Mouse (Mus musculus) hindbrain, embryonic 16.5 days (tissue): ENCODE data around the gene Mapkap1. TPM values are rescaled to one million over a fixed set of nuclear protein-coding genes. Genes with fewer than 3 reads are reported as not detected.

Source experiments
- ATAC-seq: fragments of 200-750 bp; cut with Nextera tagmentation; 2 replicates; pipeline ENCODE4 v1.8.0; 2017; ENCODE audit warnings: moderate TSS enrichment, moderate library complexity
- H3K27ac ChIP-seq: fragments of 300-500 bp; sonication (generic); 2 replicates; pipeline ENCODE4 v1.5.1; 2014; ENCODE audit warnings: low read depth, mild to moderate bottlenecking, control low read depth, low read length, moderate library complexity
- H3K27me3 ChIP-seq: fragments of 300-500 bp; sonication (generic); replicated peaks from 2 replicates; pipeline ENCODE4 v1.6.1; 2014; ENCODE audit warnings: low read length; ENCODE audit not compliant: control insufficient read depth, insufficient read depth
- H3K36me3 ChIP-seq: fragments of 300-500 bp; sonication (generic); 2 replicates; pipeline ENCODE4 v1.6.1; 2014; ENCODE audit warnings: mild to moderate bottlenecking, low read length, moderate library complexity, mixed read lengths; ENCODE audit not compliant: control insufficient read depth, insufficient read depth
- H3K4me1 ChIP-seq: fragments of 300-500 bp; sonication (generic); 2 replicates; pipeline ENCODE4 v1.6.1; 2014; ENCODE audit warnings: low read depth, low read length; ENCODE audit not compliant: control insufficient read depth, insufficient read depth
- H3K4me2 ChIP-seq: fragments of 300-500 bp; sonication (generic); 2 replicates; pipeline ENCODE4 v1.6.1; 2014; ENCODE audit warnings: mild to moderate bottlenecking, low read length, control low read depth, moderate library complexity
- H3K4me3 ChIP-seq: fragments of 300-500 bp; sonication (generic); 2 replicates; pipeline ENCODE4 v1.5.1; 2014; ENCODE audit warnings: mild to moderate bottlenecking, low read length, control low read depth, moderate library complexity
- H3K9ac ChIP-seq: fragments of 300-500 bp; sonication (generic); 2 replicates; pipeline ENCODE4 v1.6.1; 2014; ENCODE audit warnings: low read depth, mild to moderate bottlenecking, control low read depth, low read length, moderate library complexity
- H3K9me3 ChIP-seq: fragments of 300-500 bp; sonication (generic); 2 replicates; pipeline ENCODE4 v1.6.1; 2014; ENCODE audit warnings: mild to moderate bottlenecking, low read length, moderate library complexity; ENCODE audit not compliant: control insufficient read depth
- WGBS: fragments of 180-500 bp; shearing (Covaris S2); extraction: QIAGEN DNeasy Blood & Tissue Kit; methylation state at CpG from one replicate; pipeline ENCODE4 v1.1.7; 2014; 5-methylcytosine and 5-hydroxymethylcytosine counted together
- polyA plus RNA-seq: library from polyadenylated mRNA; unstranded; fragments of >200 nt; fragmentation: Nextera tagmentation; extraction: Ambion mirVana; gene quantifications from 2 replicates; pipeline ENCODE4 v1.2.1, GENCODE M21; 2015

Gene Mapkap1
- polyA plus RNA-seq: 85.5 and 94.3 TPM in 2 replicates

DNA sequence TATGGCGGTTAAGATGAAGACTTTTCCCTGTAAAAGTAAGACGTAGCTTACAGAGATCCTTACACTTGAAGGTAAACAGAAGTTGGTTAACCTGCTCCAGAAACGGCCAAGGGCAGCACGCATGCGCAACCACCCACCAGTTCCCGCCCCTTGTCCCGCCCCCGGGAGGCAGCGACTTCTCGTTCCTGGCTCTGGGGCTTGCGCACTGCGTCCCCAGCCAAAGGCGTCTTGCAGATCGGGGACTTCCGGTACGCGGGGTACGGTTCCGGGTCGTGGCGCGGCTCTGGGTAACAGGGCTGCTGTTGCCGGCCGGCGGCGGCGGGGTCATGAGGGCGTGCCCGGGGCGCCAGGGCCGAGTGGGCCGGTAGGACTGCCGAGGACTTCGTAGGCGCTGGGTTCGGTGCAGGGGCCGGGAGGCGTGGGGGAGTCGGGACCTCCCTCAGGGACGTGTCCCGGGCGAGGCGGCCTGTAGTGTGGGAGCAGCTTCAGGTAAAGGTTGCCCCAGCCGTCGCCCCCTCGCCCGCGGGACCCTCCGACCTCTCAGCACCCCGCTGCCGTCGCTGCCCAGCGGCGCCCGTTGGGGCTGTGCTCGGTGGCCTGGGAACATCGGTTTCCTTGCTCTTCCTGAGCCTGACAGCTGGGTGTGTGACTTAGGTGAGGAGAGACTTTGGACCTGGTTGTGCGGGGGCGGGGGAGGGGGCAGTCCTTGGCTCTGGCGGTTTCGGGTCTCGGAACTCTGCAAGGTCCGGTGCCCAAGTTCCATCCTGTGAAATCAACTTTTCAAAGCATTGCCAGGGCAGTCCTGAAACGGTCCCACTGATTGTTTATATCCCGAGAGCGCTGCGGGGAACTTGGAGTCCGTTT is at the start of gene Mapkap1:
Gene Mapkap1, plus strand, starts transcription at position 171 of the 864 bp plus-strand sequence.
- peak; percentile 99 for ATAC-seq
- no peaks in the 10 kb centered on the region for H3K36me3 ChIP-seq
- H3K9ac ChIP-seq: peak within 1 kb of the TSS; percentile 90
- H3K27me3 ChIP-seq: no peaks in the 10 kb centered on the region
- H3K4me1 ChIP-seq: peaks cover 10% of the 10 kb centered on the region
- no peaks in the 10 kb centered on the region for H3K9me3 ChIP-seq
- under 1% methylated on average over 63 of the region's 68 CpGs for WGBS
- peak within 1 kb of the TSS; percentile 91 for H3K4me3 ChIP-seq
- peak within 1 kb of the TSS; percentile 83 for H3K4me2 ChIP-seq
- H3K27ac ChIP-seq: peak within 1 kb of the TSS; percentile 65

DNA sequence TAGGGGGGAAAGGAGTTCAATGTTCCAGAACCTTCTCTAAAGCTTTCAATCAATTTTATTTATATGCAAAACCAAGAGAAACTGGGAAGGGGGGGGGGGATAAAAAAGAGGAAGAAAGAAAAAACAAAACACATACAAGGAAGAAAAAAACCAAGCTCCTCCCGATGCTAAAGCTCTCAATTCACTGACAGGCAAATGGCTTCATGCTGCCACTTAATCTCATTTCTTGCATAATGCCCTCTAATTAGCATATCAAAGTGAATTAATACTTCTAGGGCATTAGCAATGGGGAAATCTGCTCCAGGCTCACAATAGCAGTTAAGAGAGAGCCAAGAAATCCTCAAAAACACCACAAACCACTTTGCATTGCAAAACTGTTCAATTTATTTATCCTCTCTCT is 42.9 kb upstream of the Mapkap1 start:
- no peaks in the 10 kb centered on the region for H3K36me3 ChIP-seq
- H3K27ac ChIP-seq: 0 out of 2 replicates have a peak overlapping the region, but pooled peaks have one; percentile 29
- H3K27me3 ChIP-seq: no peaks in the 10 kb centered on the region
- peak overlapping the region; percentile 38 for H3K4me2 ChIP-seq
- no peaks in the 10 kb centered on the region for H3K9me3 ChIP-seq
- WGBS: 0% methylated on average over 1 of the region's 1 CpGs
- H3K4me1 ChIP-seq: peaks cover 21% of the 10 kb centered on the region
- no peak overlapping the region for H3K4me3 ChIP-seq
- ATAC-seq: no peak
- H3K9ac ChIP-seq: no peak overlapping the region; the same call in 1 of the 2 replicates

DNA sequence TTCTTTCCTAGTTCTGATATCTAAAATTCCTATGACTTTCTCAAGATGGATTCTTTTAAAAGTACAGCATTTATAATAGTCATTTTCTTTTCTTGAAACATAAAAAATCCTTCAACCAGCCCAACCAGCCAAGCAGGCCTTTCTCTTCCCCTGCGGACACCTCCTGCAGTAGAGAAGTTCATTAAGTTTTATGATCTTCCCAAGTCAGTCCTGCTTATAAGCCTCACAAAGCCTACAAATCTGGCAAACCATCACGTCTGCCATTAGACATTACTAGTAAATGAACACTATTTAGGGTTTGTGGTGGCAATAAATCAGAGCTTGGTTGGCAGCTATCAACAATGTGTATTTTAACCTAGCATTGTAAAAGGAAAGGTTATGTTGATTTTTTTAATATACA is 39.5 kb upstream of the Mapkap1 start:
- ATAC-seq: no peak
- Histone ChIP-seq H3K9me3 (no peaks in the 10 kb centered on the region), H3K27ac (peak overlapping the region; percentile 46; the same call in 1 of the 2 replicates), H3K36me3 (no peaks in the 10 kb centered on the region), H3K4me3 (peak overlapping the region; percentile 25), H3K4me2 (peak overlapping the region; percentile 43), H3K4me1 (peaks cover 6% of the 10 kb centered on the region), H3K27me3 (no peaks in the 10 kb centered on the region), H3K9ac (no peak overlapping the region)
- 54% methylated on average over 2 of the region's 2 CpGs for WGBS

DNA sequence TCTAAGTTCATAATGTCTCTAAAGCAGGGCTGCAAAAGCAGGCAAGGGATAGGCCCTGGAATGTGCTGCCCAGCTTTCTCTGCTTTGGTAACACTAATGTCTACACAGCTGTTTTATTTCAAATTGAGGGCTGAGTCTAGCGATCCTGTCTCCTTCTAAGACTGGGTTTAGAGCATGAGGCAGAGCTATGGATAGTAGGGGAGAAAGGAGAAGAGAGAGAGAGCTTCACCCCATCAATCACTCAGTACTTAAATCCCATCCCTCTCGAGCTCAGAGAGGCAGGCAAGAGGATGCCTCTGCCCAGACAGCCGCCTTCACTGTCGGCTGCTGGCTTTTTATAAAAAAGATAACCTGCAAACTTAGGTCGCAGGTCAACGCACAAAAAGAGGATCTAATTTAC is 38.2 kb upstream of the Mapkap1 start:
- no peak for ATAC-seq
- WGBS: 32% methylated on average over 6 of the region's 6 CpGs
- H3K27me3 ChIP-seq: no peaks in the 10 kb centered on the region
- H3K36me3 ChIP-seq: no peaks in the 10 kb centered on the region
- peak overlapping the region; percentile 54 for H3K9ac ChIP-seq
- H3K4me3 ChIP-seq: peak overlapping the region; percentile 37
- H3K4me2 ChIP-seq: peak overlapping the region; percentile 54
- H3K27ac ChIP-seq: peak overlapping the region; percentile 55
- H3K4me1 ChIP-seq: peaks cover 3% of the 10 kb centered on the region
- no peaks in the 10 kb centered on the region for H3K9me3 ChIP-seq

DNA sequence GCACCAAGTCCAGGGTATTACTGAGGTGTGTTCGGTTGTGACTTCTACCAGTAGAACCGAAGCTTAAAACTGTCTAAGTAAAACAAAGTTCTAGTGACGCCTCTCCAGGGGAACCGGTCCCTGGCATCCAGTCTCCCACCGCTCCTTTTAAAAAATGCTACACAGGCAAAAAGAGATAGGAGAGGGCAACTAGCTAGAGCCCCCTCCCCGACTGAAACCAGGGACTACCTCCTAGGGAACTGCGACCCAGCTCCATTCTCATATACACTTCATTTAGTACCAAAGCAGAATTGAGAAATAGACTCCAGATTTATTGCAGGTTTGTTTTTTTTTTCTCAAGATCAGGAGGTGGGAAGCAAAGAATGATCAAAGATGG is 36.2 kb upstream of the Mapkap1 start:
- peak overlapping the region; percentile 92 for H3K4me2 ChIP-seq
- no peak for ATAC-seq
- WGBS: 7% methylated on average over 7 of the region's 7 CpGs

DNA sequence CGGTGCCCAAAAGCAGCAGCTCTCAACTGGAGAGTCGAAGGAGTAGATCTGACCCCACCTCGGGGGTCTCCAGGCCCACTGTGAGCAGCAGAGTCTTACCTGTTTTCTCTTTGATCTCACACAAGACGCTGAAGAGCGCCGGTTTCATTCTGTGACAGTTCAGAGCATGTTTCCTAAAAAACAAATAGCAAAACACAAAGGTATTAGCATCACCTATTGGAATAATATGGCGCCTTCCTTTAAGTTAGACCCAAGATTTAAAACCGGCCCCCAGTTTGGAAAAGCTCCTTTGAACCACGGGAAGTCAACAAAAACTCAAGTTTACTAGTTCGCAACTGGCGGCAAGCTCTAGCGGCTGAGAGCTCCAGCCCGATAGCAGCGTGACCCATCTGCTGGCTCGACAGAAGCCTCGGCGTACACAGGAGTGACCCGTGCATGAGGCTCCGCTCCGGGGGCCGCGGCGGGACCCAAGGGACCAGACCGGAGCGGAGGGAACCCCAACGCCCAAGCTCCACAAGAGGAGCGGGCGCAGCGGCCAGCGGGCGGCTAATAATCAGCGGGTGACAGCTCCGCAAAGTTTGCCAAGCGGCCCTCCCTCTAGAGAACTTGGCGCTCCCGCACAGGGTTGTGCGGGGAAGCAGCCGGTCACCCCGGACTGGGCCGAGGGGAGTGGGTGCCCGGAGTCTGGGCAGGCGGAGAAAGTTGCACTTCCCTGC is 35.7 kb upstream of the Mapkap1 start:
- WGBS: under 1% methylated on average over 40 of the region's 42 CpGs

More for the DNA sequence above, 36.2 kb upstream of the Mapkap1 start:
- peak overlapping the region; percentile 91 for H3K4me3 ChIP-seq
- H3K36me3 ChIP-seq: no peaks in the 10 kb centered on the region
- no peaks in the 10 kb centered on the region; the same call in none of the 2 replicates for H3K4me1 ChIP-seq
- H3K27me3 ChIP-seq: no peaks in the 10 kb centered on the region
- H3K9ac ChIP-seq: peak overlapping the region; percentile 92
- no peaks in the 10 kb centered on the region for H3K9me3 ChIP-seq
- peak overlapping the region; percentile 98 for H3K27ac ChIP-seq

GRCm38 (mm10) chr2:34371441-34372304 is 34.9 kb upstream of the Mapkap1 start:
- H3K9me3 ChIP-seq: no peaks in the 10 kb centered on the region
- H3K4me2 ChIP-seq: peak overlapping the region; percentile 92
- WGBS: under 1% methylated on average over 63 of the region's 118 CpGs
- ATAC-seq: peak; percentile 23
- H3K9ac ChIP-seq: peak overlapping the region; percentile 92
- H3K27ac ChIP-seq: peak overlapping the region; percentile 98
- H3K27me3 ChIP-seq: no peaks in the 10 kb centered on the region
- H3K4me3 ChIP-seq: peak overlapping the region; percentile 91
- H3K4me1 ChIP-seq: no peaks in the 10 kb centered on the region; the same call in none of the 2 replicates
- H3K36me3 ChIP-seq: no peaks in the 10 kb centered on the region

More for the DNA sequence above, 35.7 kb upstream of the Mapkap1 start:
- Histone ChIP-seq H3K9me3 (no peaks in the 10 kb centered on the region), H3K36me3 (no peaks in the 10 kb centered on the region), H3K4me1 (no peaks in the 10 kb centered on the region; the same call in none of the 2 replicates), H3K9ac (peak overlapping the region; percentile 92), H3K27ac (peak overlapping the region; percentile 98), H3K27me3 (no peaks in the 10 kb centered on the region), H3K4me2 (peak overlapping the region; percentile 92), H3K4me3 (peak overlapping the region; percentile 91)
- no peak for ATAC-seq
